In the genomic region with DNA sequence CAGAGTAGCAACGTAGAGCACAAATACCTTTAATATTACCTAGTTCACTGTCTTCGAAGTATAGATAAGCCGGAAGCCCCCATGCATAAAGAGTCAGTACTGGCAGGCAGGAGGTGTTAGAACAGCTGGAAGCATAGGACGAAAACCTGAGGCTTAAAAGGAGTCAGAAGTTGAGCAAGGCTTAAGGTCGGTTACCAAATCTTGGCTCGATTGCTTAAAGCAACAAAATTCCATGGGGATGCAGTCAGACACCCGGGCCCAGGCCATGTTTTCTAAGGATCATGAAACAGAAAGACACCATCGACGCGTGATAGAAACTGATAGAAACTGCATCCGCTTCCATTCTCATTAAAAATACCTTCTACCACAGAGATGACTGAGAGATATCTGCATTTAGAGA, we compare ENCODE assay signal across 10 mouse cellular contexts. TPM values are rescaled to one million over a fixed set of nuclear protein-coding genes. Genes with fewer than 3 reads are reported as not detected.
DNase-seq lines count a peak whose midpoint lies in the region; ATAC-seq lines count a peak whose summit lies in the region.
"Had no signal": no experiment of that assay in that cellular context is flagged by ENCODE, and none has a peak within 500 bp of the region (broad histone marks: within the 10 kb centered on the region; RNA-seq: fewer than 3 reads in every experiment).

No protein-coding gene starts in this region.

- H3K4me1 ChIP-seq in kidney, embryonic 16.5 days (ENCODE audit: insufficient read depth, low read length) = peaks cover 13% of the 10 kb centered on the region; the same call in 1 of the 2 replicates
- peaks cover 4% of the 10 kb centered on the region; the same call in 1 of the 2 replicates for H3K4me1 ChIP-seq in brown adipose tissue, adult 24 weeks (ENCODE audit: control insufficient read depth, insufficient read depth, insufficient read length, low read length)
- peaks cover 7% of the 10 kb centered on the region; the same call in 1 of the 2 replicates for H3K4me1 ChIP-seq in intestine, embryonic 15.5 days (replicated peaks)
- H3K4me1 ChIP-seq in stomach, embryonic 14.5 days (ENCODE audit: control insufficient read depth, insufficient read depth, low read length) = 0 out of 2 replicates have a peak, but pooled peaks cover 3% of the 10 kb centered on the region

- DNase-seq in kidney, adult 8-10 months = no peak
- DNase-seq in cerebellum, postnatal 4 days (ENCODE audit: low spot score in 2 of 2) = no peak
- no peak for DNase-seq in urinary bladder, postnatal 36 days (ENCODE audit: low spot score in 2 of 2)
- DNase-seq: right cerebral cortex, postnatal 14 days had no signal

- peak overlapping the region; percentile 65 for H3K27ac ChIP-seq in kidney, embryonic 16.5 days (ENCODE audit: low read length)
- peak overlapping the region; percentile 79; the same call in 1 of the 2 replicates for H3K27ac ChIP-seq in brown adipose tissue, adult 24 weeks (replicated peaks; ENCODE audit: low read depth, low read length)
- peak overlapping the region; percentile 75; the same call in 1 of the 2 replicates for H3K27ac ChIP-seq in intestine, embryonic 15.5 days
- peak overlapping the region; percentile 76; the same call in 1 of the 2 replicates for H3K27ac ChIP-seq in stomach, embryonic 14.5 days (ENCODE audit: low read length)

- no peaks in the 10 kb centered on the region for H3K27me3 ChIP-seq in kidney, embryonic 16.5 days (ENCODE audit: insufficient read depth, low read length)
- H3K27me3 ChIP-seq in intestine, embryonic 15.5 days (replicated peaks) = no peaks in the 10 kb centered on the region
- H3K27me3 ChIP-seq in stomach, embryonic 14.5 days (ENCODE audit: control insufficient read depth, insufficient read depth, low read length) = no peaks in the 10 kb centered on the region

- WGBS in kidney, embryonic 16.5 days = 45% methylated on average over 11 of the region's 11 CpGs
- WGBS in intestine, embryonic 15.5 days = 48% methylated on average over 11 of the region's 11 CpGs
- 42% methylated on average over 11 of the region's 11 CpGs for WGBS in stomach, embryonic 14.5 days

- H3K4me2 ChIP-seq in kidney, embryonic 16.5 days (replicated peaks; ENCODE audit: low read depth, low read length) = no peak overlapping the region
- H3K4me2 ChIP-seq in intestine, embryonic 15.5 days (replicated peaks) = 0 out of 2 replicates have a peak overlapping the region, but pooled peaks have one; percentile 68
- no peak overlapping the region for H3K4me2 ChIP-seq in stomach, embryonic 14.5 days (replicated peaks; ENCODE audit: low read depth, low read length)

- H3K9ac ChIP-seq in kidney, embryonic 16.5 days (replicated peaks; ENCODE audit: low read length) = no peak overlapping the region
- H3K9ac ChIP-seq in intestine, embryonic 15.5 days = no peak overlapping the region
- H3K9ac ChIP-seq in stomach, embryonic 14.5 days (replicated peaks; ENCODE audit: low read depth, low read length) = no peak overlapping the region
- H3K9ac ChIP-seq: forebrain, embryonic 12.5 days had no signal

- no peak for ATAC-seq in kidney, embryonic 16.5 days (ENCODE audit: low FRiP score, low TSS enrichment)
- no peak for ATAC-seq in intestine, embryonic 15.5 days
- no peak for ATAC-seq in stomach, embryonic 14.5 days (ENCODE audit: insufficient number of reproducible peaks, insufficient read depth, low FRiP score, low read depth)

- no peaks in the 10 kb centered on the region for H3K36me3 ChIP-seq in kidney, embryonic 16.5 days (ENCODE audit: insufficient read depth, low read length)
- no peaks in the 10 kb centered on the region for H3K36me3 ChIP-seq in intestine, embryonic 15.5 days
- no peaks in the 10 kb centered on the region for H3K36me3 ChIP-seq in stomach, embryonic 14.5 days (ENCODE audit: control insufficient read depth, insufficient read depth, low read length)
- H3K36me3 ChIP-seq: forebrain, embryonic 12.5 days had no signal

- no peak overlapping the region for H3K4me3 ChIP-seq in kidney, embryonic 16.5 days (ENCODE audit: low read length)
- H3K4me3 ChIP-seq in brown adipose tissue, adult 24 weeks (ENCODE audit: insufficient read depth, low read depth, low read length) = peak overlapping the region; percentile 44; the same call in 1 of the 2 replicates
- no peak overlapping the region for H3K4me3 ChIP-seq in intestine, embryonic 15.5 days (replicated peaks)
- H3K4me3 ChIP-seq in stomach, embryonic 14.5 days (ENCODE audit: low read depth, low read length) = no peak overlapping the region

- H3K9me3 ChIP-seq in kidney, embryonic 16.5 days (ENCODE audit: low read length) = no peaks in the 10 kb centered on the region
- no peaks in the 10 kb centered on the region for H3K9me3 ChIP-seq in intestine, embryonic 15.5 days
- no peaks in the 10 kb centered on the region for H3K9me3 ChIP-seq in stomach, embryonic 14.5 days (ENCODE audit: control insufficient read depth, low read depth, low read length)
- H3K9me3 ChIP-seq: forebrain, embryonic 12.5 days had no signal

RNA-seq across cellular contexts. Expression of gene Cxadr, which starts 35.5 kb away (rescaled TPM):
- polyA plus RNA-seq in kidney, embryonic 16.5 days (2015; fragmentation: Nextera tagmentation; extraction: Ambion mirVana) = 37.2 and 39.3 TPM in 2 replicates
- 30.3 and 30.8 TPM in 2 replicates for polyA plus RNA-seq in brown adipose tissue, adult 24 weeks (2012; ENCODE audit: insufficient read depth, insufficient read length, missing spikeins)
- 50.6 and 53.7 TPM in 2 replicates for polyA plus RNA-seq in intestine, embryonic 15.5 days (2015; fragmentation: Nextera tagmentation; extraction: Ambion mirVana)
- polyA plus RNA-seq in stomach, embryonic 14.5 days (2014; fragmentation: Nextera tagmentation; extraction: Ambion mirVana) = 50.1 and 56.3 TPM in 2 replicates
- polyA plus RNA-seq: macrophage had no signal
